Mouse (Mus musculus) mouse trophoblast stem cell (cell line): Measurements from ENCODE around the gene Ank.
"Not testable (repeated sequence)": the region's sequence is repeated elsewhere in the genome, so short reads cannot be mapped to it uniquely, and the experiment has no call there.

Source experiments
- in situ Hi-C, 2 experiments: fragments of 300-500 bp; cut with MseI, MboI; formaldehyde crosslinking; loops; 2 replicates in 1 of 2; 3 replicates in 1 of 2; pipeline ENCODE4 v1.15.1; 2025

Ank gene

DNA sequence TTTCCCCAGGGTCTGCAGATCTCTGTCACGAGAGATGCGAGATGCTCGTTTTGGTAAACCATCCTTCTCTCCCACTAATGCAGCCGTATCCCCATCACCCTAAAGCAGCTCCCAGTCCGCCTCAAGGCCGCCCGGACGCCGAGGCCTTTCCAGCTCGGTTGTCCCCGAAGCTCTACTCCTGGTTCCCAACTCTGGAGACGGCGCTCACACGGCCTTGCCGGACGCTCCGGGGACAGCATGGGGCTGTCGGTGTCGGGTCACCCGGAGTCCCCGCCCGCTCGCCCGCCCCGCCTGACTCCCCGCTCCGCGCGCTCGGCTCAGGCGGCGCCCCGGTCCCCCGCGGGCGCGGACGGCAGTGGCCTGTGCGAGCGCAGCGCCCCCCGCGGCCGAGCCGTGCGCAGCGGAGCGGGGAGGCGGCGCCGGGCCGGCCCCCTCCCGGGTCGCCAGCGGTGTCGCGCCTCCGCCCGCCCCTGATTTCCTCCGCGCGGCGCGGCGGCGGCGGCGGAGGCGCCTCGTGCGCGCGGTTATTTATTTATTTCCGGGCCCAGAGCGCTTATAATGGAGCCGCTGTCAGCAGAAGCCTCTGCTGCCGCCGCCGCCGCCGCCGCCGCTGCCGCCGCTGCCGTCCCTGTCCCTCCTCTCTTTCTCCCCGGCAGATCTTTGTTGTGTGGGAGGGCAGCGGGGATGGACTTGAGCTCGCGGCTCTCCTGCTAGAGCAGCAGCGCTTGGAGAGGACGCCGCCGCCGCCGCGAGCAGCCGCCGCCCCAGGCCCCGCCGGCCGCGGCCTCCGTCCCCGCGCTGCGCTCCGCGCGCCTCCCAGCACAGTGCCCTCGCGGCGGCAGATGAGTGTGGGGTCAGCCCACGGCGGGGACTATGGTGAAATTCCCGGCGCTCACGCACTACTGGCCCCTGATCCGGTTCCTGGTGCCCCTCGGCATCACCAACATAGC, at the start of gene Ank:
Gene Ank (plus strand): TSS at position 547 of the 950 bp plus-strand sequence.
- in situ Hi-C loops: loop anchor here in 1 of 2 experiments (5.0 kb wide), 1 partner anchor 76 kb away; no protein-coding TSS in a partner anchor

DNA sequence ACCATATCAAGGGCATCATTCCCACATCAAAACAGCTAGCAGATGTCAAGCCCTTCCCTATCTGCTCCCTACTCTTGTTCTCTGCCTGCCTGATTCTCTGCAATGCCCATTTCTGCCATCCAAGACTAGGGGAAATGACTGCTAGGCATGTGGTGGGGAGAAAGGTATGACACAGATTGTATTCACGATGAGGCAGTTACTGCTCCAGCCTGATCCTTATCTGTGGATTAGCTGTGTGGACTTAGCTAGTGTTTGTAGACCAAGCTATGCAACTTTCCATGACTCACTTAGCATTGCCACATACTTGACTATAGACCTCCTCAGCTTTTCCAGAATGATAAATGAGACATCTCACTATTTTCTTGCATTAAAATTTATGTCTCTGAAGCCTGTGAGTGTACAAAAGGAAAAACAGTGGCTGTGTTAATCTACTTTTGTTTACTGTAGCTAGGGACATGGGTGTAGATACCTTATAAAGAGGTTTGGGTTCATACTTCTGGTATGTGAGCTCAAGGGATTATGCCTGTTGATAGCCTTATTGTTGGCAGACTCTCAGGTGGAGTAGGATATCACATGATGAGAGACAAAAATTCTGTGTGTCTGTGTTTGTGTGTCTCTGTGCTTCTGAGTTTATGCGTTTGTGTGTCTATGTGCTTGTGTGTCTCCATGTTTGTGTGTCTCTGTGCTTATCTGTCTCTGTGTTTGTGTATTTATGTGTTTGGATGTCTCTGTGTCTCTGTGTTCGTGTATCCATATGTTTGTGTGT, 47.7 kb upstream of the Ank start:
- in situ Hi-C loops: no loop called here

DNA sequence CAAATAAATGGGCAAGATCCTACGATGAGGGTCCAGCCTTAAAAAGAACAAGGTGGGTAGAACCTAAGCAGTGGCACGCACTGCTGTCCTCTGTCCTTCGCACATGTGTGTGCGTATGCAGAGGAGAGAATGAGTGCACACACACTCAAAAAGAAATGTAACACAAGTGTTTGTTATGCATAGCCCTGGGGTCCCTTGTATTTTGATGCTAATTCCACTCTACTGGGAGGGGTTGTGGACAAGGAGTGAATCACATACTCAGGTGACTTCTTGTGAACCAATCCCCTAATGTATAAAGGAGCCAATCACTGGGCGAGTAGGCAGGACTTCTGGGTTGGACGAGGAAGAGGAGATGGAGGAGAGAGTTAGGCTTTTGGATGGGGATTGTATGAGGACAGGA, 44.9 kb upstream of the Ank start:
- in situ Hi-C loops: no loop called here

DNA sequence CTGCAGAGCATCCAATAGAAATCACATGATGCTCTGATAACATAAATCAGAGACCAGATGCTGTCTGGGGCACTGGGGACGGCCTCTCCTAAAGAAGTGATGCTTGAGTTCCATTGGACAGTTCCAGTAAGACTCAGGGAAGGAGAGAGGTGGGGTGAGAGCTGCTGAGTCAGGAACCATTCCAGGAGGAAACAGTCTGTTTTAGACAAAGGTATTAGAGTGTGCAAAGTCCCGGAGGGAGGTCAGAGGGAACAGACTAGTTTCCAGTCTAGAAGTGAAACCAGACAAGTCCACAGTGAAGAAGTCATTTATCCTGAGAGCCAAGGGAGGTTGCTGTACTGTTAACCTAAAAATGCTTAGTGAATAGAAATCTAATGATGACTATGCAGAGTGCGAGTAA, 38.9 kb upstream of the Ank start:
- in situ Hi-C loops: no loop called here

DNA sequence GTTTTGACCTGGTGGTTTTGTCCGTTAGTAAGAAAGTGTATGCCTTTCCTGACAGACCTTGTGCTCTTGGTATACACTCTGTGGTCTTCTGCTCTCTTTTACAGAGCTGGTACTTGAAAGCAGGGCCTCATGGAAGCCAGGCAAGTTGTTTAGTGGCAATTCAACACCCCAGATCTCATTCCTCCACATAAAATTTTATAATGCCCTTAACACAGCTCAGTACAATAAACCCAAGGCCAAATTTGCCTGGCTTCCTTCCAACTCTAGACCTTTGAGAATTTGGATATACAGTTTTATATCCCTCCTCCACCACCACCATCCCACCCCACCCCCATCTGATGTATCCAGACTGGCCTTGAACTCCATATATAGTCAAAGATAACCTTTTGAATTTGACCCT, 36.2 kb upstream of the Ank start:
- in situ Hi-C loops: no loop called here

GRCm38 (mm10) chr15:27432851-27433615, 33.4 kb upstream of the Ank start:
- in situ Hi-C loops: no loop called here

DNA sequence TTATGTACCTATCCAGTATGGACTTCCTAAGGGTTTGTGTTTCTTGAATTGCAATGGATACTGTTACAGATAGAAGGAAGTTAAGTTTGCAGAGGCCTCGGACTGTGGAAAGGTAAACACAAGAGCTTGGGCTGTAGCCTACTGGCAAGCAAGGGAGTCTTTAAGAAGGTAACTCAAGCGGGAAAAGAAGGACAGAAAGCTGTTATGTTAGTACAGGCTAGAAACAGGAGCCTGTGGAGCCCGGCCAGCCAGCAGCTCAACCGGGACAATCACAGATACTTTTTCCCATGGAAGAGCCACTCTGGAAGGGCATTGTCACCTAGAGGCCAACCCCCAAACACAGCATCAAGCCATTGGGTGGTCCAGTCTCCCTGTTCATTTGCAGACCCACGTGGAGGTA, 31.1 kb upstream of the Ank start:
- in situ Hi-C loops: no loop called here

DNA sequence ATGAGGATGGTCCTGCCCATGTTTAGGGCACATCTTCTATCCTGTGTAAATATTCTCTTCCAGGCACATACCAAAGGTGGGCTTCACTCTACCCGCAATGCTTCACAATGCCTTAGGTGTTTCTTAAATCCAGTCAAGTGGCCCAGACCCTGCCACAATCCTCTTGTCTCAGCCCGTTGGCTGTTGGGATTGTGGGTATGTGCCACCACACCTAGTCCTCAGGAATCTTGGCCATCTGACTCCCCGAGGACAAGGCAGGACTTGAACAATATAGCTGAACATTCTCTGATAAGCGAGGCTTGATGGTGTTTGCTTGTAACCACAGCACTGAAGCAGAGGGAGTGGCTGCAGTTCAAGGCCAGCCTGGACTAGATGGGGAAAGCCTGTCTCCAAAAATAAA, 30.3 kb upstream of the Ank start:
- in situ Hi-C loops: no loop called here

DNA sequence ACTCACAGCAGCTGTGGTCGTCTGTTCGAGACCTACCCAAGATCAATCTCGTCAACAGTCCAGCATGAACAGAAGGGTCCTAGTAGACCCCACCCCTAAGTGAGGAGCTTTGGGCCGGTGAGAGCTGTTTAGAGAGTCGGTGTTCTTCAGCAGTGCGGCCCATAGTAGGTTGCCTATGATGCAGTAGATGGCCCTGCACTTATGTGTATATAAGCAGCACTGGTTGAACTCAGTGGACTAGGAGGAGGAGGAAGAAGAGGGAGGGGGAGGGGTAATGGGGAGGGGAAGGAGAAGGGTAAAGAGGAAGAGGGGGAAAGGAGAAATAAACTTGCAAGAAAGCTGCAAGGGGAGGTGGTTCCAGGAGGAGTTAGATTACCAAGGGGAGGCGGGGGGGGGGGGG, 25.4 kb upstream of the Ank start:
- in situ Hi-C loops: no loop called here

- in situ Hi-C loops: no loop called here
These were observed 24.9 kb upstream of the Ank start for GRCm38 (mm10) chr15:27441529-27441928.

DNA sequence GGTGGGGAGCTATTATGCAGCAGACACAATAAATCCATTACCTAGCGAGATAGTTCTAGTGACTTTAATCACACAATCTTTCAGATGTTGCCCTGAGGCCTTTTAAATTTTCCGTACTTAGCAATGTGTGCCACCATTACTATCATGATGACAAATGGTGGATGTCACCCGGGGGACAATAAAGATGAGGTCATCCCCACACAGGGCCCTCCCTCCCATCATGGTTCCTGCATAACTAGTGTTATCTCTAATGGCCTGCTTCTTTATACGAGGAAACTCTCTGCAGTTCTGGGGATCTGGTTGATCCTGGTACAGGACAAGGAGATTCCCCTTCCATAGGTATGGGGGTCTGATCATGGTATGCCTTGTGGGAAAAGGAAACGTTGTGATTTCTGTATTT, 24.5 kb upstream of the Ank start:
- in situ Hi-C loops: no loop called here

- in situ Hi-C loops: no loop called here
These were observed 21.6 kb upstream of the Ank start for GRCm38 (mm10) chr15:27444772-27445347.

- in situ Hi-C loops: no loop called here
These were observed 15.8 kb upstream of the Ank start for GRCm38 (mm10) chr15:27450689-27451088.

- in situ Hi-C loops: no loop called here
These were observed 14.7 kb upstream of the Ank start for GRCm38 (mm10) chr15:27451760-27452159.

DNA sequence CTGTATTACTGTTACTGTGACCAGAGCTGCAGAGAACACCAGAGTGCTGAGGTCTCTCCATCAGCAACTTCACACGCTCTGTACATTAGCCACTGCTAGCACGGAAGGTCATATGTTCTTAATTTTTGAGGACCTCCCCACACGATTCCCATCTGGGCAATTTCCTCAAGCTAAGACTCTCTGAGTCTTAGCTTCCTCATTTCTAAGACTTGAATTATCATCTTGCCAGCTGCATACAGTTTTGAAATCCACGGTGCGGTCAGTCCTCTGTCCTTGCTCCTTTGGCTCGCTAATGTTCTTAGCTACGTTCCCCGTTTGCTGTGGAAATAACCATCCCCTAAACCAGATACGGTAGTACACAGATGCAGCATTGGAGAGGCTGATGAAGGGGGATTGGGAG, 14.0 kb upstream of the Ank start:
- in situ Hi-C loops: no loop called here

DNA sequence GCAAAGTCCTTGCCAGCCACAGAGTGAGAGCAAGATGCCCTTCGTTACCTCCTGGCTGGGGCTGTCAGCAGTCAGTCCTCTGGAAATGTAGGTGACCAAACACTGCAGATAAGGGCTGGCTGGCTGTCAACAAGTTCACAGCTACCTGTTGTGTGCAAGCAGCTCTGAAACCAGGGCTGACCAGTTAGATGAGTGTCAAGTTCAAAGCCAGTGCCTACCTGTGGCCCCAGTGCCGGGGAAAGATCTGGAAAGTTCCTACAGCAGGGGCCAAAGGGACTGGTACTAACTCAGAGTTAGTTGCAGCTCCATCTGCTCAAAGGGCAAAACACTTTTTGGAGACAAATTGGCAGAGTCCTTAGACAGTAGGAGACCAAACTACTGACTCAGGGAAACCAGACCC, 9.5 kb upstream of the Ank start:
- in situ Hi-C loops: no loop called here

- in situ Hi-C loops: not testable (repeated sequence)
These were observed 6.7 kb upstream of the Ank start for GRCm38 (mm10) chr15:27459781-27460180.

DNA sequence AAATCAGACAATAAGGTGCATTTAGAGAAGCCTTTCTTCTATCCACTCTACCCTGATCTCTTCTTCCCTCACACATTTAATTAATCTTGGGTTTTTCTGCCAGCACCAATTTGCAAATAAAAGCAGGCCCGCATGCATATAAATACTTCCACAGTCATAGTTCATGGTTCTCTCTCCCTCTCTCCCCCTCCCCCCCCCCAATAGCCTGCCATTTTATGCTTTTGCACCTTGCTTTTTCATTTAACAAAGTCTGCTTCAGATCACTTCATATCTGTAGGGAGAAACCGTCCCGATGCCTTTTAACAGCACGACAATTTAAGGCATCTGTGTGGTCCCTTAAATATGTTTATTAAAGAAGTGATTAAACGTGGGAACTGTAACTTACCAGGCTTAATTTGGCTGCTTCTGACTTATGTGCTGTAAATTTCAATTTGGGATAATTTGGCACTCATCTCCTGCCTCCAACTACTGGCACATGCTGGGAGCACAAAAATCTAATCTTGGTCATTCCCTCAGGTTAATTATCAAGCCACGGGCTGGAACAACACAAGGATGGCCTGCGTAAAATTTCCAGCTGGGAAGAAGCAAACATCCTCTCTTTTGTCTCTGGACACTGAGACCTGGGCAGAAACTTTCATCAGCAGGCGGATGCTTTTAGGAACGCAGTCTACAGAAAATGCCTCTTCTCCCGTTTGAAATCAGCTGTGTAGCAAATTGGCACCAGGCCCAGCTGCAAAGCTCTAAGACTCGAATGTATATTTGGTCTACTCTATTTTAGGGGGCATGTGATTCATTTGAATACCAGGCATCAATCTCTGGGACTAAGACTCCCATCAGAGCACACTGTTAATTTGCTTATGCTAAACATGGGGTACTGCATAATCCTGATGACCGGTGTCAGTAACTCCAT, 4.9 kb upstream of the Ank start:
- in situ Hi-C loops: no loop called here

DNA sequence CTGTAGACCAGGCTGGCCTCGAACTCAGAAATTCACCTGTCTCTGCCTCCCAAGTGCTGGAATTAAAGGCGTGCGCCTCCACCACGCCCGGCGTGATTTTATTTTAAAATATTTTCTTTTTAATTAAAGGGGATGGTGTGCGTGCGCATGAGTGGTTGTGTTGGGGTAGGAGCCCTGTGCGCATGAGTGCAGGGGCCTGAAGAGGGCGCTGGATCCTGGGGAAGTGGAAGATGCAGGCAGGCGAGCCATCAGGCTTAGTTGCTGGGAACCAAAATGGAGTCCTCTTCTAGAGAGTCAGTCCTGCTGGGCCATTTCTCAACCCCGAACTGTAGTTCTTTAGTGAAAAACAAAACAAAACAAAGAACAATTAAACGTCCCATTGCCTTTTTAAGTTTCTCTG, 2.6 kb upstream of the Ank start:
- in situ Hi-C loops: no loop called here

- in situ Hi-C loops: loop anchor here in 1 of 2 experiments (5.0 kb wide), 1 partner anchor 77 kb away; no protein-coding TSS in a partner anchor
These were observed 979 bp upstream of the Ank start for GRCm38 (mm10) chr15:27465391-27466005.
